Mouse (Mus musculus) kidney, postnatal 10 days (tissue): ENCODE data around the gene Angptl4.

Source experiments
- DNase-seq: peaks from one replicate; pipeline ENCODE4 v3.0.0; 2021; ENCODE audit warnings: mixed read lengths

The Angptl4 gene

GRCm38 (mm10) chr17:33802221-33802620, 20.6 kb upstream of the Angptl4 start:
- no peak for DNase-seq

DNA sequence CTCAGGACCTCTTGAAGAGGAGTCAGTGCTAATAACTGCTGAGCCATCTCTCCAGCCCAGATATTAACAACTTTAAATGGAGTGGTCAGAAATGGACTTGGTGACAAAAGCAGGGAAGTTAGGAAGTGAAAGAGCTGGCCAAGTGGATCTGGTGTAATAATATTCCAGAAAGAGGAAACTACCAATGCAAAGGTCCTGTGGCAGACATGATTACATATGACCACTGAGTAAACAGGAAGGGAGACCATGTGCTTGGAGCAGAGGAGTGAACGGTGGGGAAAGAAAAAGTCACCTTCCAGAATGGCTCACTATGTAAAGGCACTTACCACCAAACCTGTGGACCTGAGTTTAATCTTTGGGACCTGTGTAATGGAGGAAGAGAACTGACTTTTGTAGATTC, 17.6 kb upstream of the Angptl4 start:
- no peak for DNase-seq

GRCm38 (mm10) chr17:33798306-33798705, 16.7 kb upstream of the Angptl4 start:
- peak; percentile 58 for DNase-seq

- no peak for DNase-seq
These were observed 7.1 kb upstream of the Angptl4 start for GRCm38 (mm10) chr17:33788732-33789131.

GRCm38 (mm10) chr17:33786375-33786774, 4.7 kb upstream of the Angptl4 start:
- no peak for DNase-seq

DNA sequence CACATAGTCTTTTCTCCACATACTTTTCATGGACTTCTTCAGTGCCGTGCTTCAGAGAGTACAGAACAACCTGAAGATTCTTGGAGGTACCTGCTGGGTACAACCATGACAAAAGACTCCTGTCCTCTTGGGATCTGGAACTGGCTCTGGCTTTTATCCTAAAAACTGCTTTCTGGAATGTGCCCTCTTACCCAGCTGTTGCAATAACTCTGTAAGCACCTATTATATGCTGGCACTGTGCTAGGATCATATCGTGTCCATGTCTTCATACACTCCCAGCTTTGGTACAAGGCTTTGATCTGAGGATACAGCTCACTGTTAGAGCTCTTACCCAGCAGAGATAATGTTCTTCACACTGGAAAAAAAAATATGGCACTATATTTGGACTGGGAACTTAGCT, 3.3 kb upstream of the Angptl4 start:
- DNase-seq: no peak

DNA sequence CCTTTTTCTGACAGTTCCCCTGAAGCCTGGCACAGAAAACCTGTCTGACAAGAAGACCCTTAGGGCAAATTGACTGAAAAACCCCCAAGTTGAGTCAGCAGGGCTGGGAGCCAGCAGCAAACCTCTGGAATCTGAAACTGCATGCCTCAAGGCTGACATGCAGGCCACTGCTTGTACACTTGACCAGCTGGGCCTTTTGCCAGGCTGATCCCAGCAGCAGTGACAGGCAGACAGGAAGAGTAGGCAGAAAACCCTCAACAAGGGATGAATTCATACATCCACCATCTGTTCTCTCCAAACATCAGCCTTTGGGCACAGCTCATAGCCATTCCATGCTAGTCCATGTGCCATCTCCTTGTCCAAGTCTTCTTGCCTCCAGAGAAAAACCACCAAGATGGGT, 1.8 kb upstream of the Angptl4 start:
- DNase-seq: peak; percentile 94

- DNase-seq: no peak
These were observed 437 bp upstream of the Angptl4 start for GRCm38 (mm10) chr17:33782067-33782466.

DNA sequence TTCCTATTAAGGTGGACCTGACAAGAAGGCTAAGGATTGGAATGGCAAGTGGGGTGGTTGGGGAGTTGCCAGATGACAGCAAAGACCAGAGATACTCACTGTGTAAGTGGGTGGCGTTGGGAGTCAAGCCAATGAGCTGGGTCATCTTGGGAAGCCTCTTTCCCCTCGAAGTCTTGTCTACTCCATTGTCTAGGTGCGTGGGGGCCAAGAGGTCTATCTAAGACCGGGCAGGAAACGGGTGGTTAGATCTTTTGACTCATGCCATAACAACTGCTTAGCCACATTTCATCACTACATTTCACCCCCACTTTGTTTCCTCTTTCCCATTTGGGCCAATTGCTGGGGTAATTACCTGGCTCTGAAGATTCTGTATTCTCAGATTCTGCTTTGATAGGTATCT, 1.2 kb downstream of the Angptl4 start:
- peak; percentile 55 for DNase-seq

DNA sequence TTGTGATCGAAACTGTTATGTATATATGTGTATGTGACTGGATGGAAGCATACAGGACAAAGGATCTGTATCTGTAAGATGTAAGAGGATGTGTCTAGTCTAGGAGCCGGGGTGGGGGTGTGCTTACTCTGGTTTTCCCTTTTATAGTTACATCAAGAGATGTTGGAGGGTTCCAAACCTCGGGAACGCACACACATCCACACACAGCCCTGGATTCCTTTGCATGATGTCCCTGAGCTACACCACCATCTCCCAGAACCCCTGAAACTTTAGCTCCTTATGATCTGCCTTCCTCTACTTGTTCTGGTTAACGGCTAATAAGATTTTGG, 1.7 kb downstream of the Angptl4 start:
- no peak for DNase-seq

DNA sequence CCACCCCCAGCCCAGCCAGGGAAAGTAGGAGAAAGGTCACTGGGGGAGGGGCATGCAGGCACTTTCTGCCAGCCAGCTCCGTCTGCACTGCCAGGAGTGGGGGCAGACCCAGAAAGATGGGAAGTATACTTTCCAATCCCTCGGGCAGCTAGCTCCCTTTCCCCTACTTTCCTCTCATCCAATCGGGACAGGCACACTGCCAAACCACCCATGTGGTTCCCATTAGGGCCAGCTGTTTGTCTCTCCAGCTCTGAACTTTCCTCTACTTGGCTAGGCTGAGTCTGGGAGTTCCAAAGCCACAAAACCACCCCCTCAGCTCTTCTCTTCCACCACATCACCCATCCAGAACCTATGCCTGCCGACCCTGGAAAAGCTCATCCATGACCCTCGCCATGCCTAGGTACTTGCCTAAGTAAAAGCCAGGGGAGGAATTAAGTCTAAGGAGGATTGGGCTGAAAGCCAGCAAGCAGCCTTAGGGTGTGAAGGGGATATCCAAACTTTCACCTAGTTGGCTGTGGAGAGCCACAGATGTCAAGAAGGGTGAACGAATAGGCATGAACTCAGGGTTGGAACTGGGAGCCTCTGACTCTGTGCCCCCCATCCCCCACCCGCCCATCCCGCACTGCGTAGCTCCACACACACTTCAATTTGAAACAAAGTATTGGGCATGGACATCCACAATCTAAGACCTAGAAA, 2.2 kb downstream of the Angptl4 start:
- DNase-seq: peak; percentile 98

GRCm38 (mm10) chr17:33775287-33775686, 6.3 kb downstream of the Angptl4 start:
- no peak for DNase-seq

GRCm38 (mm10) chr17:33774573-33775155, 7.0 kb downstream of the Angptl4 start:
- no peak for DNase-seq

GRCm38 (mm10) chr17:33773871-33774572, 7.6 kb downstream of the Angptl4 start:
- no peak for DNase-seq

GRCm38 (mm10) chr17:33773426-33773825, 8.2 kb downstream of the Angptl4 start:
- DNase-seq: no peak

DNA sequence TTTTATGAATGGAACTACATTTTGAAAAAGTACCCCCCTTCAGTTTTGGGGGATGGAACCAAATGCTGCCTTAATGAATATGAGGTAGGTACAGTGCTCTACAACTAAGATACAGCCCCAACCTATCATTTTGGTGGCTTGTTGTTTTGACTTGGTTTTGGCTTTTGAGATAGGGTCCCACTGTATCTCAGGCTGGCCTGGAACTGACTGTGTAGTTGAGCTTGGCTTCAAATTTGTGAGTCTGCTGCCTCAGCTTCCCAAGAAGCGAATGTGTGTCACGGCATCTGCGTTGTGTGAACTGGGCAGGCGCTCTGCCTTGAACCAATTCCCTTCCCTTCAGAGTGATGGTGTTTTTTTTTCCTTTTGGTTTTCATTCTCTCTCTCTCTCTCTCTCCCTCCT, 10.0 kb downstream of the Angptl4 start:
- no peak for DNase-seq

DNA sequence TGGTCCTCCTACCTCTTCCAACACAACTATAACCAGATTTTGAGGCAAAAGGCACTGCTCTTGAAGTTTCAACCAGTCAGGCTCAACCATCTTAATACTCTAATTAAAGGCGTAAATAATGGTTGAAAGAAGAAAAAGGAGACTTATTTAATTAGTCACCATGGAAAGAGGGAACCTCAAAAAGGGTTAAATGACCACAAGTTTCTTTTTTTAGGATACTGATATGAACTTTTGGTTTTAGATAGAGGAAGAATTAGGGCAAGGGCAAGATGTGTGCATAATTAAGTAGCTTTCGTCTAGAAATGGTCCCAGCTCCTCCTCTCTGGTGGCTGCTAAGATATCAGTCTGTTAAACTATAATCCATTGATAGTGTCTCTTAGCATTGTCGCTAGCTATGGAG, 15.2 kb downstream of the Angptl4 start:
- no peak for DNase-seq

GRCm38 (mm10) chr17:33760255-33761165, 21.1 kb downstream of the Angptl4 start, which contains the start of gene Rab11b:
Gene Rab11b, minus strand, starts transcription at chr17:33760530.
- DNase-seq: peak; percentile 99

DNA sequence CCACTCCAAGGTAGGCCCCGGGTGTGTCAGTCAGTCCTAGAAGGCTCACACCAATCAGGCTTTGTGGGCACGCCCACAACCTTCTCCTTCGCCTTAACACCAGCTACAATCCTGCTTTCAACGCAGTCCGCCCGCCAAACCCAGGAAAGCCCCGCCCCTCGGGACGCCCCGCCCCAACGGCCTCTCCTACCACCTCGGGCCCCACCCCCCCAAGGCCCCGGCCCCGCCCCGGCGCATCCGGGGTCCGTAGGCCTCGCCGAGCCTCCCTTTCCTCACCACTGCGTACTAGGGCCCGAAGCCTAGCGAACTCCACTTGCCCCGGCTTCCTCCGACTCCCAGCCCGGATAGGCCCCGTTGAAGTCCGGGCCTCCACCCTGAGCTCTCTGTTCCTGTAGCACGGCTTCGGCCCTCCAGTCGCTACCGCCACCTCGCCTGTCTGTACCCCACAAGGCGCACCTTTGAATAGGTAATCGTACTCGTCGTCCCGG, 21.8 kb downstream of the Angptl4 start:
- DNase-seq: peak; percentile 99

- peak; percentile 57 for DNase-seq
These were observed 24.4 kb downstream of the Angptl4 start for GRCm38 (mm10) chr17:33757231-33757630.

DNA sequence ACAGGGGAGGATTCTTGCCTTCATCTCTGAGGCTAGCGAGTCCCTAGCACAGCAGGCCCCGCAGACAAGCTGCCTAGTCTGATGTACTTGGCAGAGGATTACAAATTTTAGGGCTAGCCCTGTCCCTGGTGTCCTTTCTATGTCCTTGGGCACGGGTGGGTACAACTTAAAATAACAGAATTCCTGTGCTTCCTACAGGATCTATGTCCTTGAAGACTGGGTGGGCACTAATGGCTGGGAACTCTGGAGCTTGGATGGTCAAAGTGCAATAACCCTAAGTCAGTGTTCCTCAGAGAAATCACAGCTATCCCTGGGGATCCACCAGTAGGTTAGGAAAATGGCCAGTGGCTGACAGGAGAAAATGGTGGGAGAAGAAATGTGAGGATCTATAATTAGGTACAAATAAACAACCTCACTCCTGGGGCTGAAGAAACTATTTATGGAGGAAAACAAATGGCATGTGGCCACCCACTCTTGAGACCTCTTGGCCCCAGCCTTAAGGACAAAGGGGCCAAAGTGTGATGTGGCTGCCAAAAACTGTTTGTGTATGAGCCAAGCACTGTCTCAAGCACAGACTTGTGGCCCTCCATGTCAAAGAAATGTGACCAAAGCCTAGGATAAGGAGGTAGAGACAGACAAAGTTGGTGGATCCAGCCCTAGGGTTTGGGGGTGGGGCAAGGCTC, 25.4 kb downstream of the Angptl4 start:
- no peak for DNase-seq

GRCm38 (mm10) chr17:33755418-33756107, 26.1 kb downstream of the Angptl4 start:
- DNase-seq: peak; percentile 34
